Mouse (Mus musculus): ENCODE measurements at regions not wholly inside any gene's neighbourhood (a gene's known extent, or its start where the extent isn't known, plus 50 kb on each side); places are given as distances from the start of the nearest gene placed in this dataset.

DNA sequence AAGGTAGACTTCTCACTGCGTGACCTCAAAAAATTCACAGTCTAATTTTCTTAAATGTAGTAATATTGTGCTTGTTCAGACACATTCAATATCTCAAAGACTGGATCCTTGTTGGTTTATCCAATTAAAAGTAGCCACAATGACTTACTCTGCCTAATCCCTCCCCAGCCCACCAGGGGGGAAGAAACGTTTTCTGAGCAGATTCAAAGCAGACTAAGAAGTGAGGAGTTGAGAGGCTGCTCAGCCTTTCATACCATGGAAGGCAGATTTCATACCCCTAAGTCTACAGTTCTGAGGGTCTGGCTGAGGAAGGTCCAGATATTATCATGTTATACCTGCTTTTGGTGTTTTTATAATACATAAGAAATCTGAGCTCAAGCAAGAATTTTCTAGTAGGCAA lies 604.7 kb downstream of the Rps29 start:
- DNase-seq (ENCODE audit: low read depth), result no peak

- DNase-seq (ENCODE audit: low read depth), result no peak
Observed at GRCm38 (mm10) chr12:68541811-68542210, 617.2 kb downstream of the Rps29 start.

DNA sequence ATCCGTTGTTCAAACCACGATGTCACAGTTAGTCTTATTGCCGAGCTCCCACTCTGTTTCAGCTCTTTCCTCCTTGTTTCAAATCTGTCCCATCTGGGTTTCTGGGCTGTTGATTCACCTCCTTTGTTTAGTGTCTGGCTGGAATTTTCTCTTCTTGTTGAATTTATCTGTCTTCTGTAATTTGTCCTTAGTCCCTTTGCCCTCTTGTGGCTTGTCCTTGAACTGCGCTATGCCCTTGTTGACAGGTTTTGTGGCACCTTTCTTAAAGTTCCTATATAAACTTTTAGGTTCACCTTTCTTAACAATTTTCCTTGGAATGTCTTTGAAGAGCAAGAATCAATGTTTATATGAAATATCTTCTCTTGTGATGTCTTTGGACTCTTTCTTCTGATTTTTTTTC lies 658.2 kb downstream of the Rps29 start:
- DNase-seq (ENCODE audit: low read depth), result no peak

- no peak for DNase-seq (ENCODE audit: low read depth)
Observed at GRCm38 (mm10) chr12:68463032-68463431, 696.0 kb downstream of the Rps29 start.

GRCm38 (mm10) chr12:68458196-68458595 lies 700.8 kb downstream of the Rps29 start:
- DNase-seq (ENCODE audit: low read depth), result no peak

DNA sequence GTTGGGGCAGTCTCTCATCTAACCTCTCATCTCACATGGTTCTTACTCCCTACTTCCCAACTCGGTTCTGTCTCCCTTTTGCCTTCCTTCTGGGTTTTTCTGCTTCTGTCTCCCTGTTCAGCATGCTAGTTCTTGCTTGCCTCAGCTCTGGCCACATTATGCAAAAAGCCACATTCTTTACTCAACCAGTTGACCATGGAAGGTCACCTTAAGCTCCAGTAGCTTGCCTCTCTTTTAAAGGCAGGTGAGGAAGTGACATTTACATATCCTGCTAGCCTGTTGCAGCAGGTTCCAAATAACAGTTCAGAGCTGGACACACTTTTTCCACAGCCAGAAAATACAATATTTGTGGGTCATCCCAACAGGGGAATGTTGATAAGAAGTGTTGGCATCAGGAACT lies 732.4 kb downstream of the Rps29 start:
- no peak for DNase-seq (ENCODE audit: low read depth)

DNA sequence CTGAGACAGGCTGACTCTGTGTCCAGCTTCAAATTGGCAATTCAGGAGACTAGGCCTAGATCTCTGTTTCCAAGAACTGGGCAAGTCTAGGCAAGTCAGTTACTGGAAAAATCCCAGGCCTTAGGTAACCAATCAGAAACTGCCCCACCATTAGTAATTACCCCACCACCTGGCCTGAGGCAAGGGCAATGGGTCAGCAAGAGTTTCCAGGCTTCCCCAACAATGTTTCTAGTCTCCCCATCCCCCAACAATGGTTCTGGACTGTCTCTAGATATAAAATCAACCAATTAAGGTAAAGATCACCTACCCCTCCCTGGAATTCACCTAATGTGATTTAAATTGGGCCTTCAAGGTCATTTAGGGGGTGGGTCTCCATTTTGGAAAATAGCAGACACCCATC lies 734.0 kb downstream of the Rps29 start:
- DNase-seq (ENCODE audit: low read depth), result no peak
